Mouse (Mus musculus) liver, adult 2 months (tissue): Measurements from ENCODE around the gene Fas. TPM values are rescaled to one million over a fixed set of nuclear protein-coding genes. Genes with fewer than 3 reads are reported as not detected.

Experiments
- DNase-seq: peaks from one replicate; pipeline ENCODE4 v3.0.0-alpha.2; 2011; ENCODE audit warnings: low read depth, low spot score; ENCODE audit errors: extremely low read depth
- H3K27ac ChIP-seq: fragments of 200-500 bp; replicated peaks from 2 replicates; pipeline ENCODE4 v1.5.1; 2012; ENCODE audit warnings: low read depth, mild to moderate bottlenecking, control low read depth, inconsistent platforms, low read length; ENCODE audit not compliant: insufficient read depth
- H3K27me3 ChIP-seq: fragments of 200-500 bp; 2 replicates; pipeline ENCODE4 v1.6.1; 2012; ENCODE audit warnings: mild to moderate bottlenecking, moderate library complexity, low read length, inconsistent platforms; ENCODE audit not compliant: control insufficient read depth, insufficient read depth
- H3K36me3 ChIP-seq: fragments of 200-500 bp; 2 replicates; pipeline ENCODE4 v1.6.1; 2012; ENCODE audit warnings: low read length, inconsistent platforms; ENCODE audit not compliant: control insufficient read depth, insufficient read depth
- H3K4me1 ChIP-seq: fragments of 200-500 bp; 2 replicates; pipeline ENCODE4 v1.6.1; 2011; ENCODE audit warnings: low read length; ENCODE audit not compliant: control insufficient read depth, insufficient read depth
- H3K4me3 ChIP-seq: fragments of 200-500 bp; 2 replicates; pipeline ENCODE4 v1.5.1; 2011; ENCODE audit warnings: low read depth, mild to moderate bottlenecking, control low read depth, low read length, moderate library complexity; ENCODE audit not compliant: insufficient read depth
- H3K79me2 ChIP-seq: fragments of 200-500 bp; 2 replicates; pipeline ENCODE4 v1.6.1; 2012; ENCODE audit warnings: inconsistent platforms, mild to moderate bottlenecking, low read length, moderate library complexity; ENCODE audit not compliant: control insufficient read depth, insufficient read depth
- H3K9ac ChIP-seq: fragments of 200-500 bp; 2 replicates; pipeline ENCODE4 v1.6.1; 2012; ENCODE audit warnings: low read depth, mild to moderate bottlenecking, control low read depth, inconsistent platforms, low read length
- CTCF ChIP-seq: fragments of 200-500 bp; IDR thresholded peaks from 2 replicates; pipeline ENCODE4 v1.5.1; 2011; ENCODE audit warnings: low read depth, low read length, control low read depth
- POLR2A ChIP-seq: fragments of 200-500 bp; IDR thresholded peaks from 2 replicates; pipeline ENCODE4 v1.6.1; 2011; ENCODE audit warnings: low read length, control low read depth; ENCODE audit not compliant: insufficient read depth; ENCODE audit errors: extremely low read depth
- WGBS: fragments of 180-500 bp; shearing (Covaris S2); methylation state at CpG from one replicate; pipeline ENCODE4 v1.1.7; 2018; 5-methylcytosine and 5-hydroxymethylcytosine counted together
- polyA plus RNA-seq: library from polyadenylated mRNA; depleted of rRNA; stranded (reverse); fragments of >200 nt; gene quantifications from 2 replicates; pipeline ENCODE4 v1.2.3, GENCODE M21; 2012
- total RNA-seq: library from RNA; depleted of rRNA; stranded (reverse); fragments of >200 nt; gene quantifications from 2 replicates; pipeline ENCODE4 v1.2.3, GENCODE M21; 2014

The Fas gene
- total and polyA plus RNA-seq, 2 experiments = 3.4 to 25.5 TPM

GRCm38 (mm10) chr19:34250621-34251020 lies 39.8 kb upstream of the Fas start:
- DNase-seq = no peak
- Histone ChIP-seq H3K27me3 (no peaks in the 10 kb centered on the region; the same call in 1 of the 2 replicates), H3K9ac (no peak overlapping the region), H3K4me3 (no peak overlapping the region), H3K4me1 (no peaks in the 10 kb centered on the region), H3K79me2 (no peaks in the 10 kb centered on the region), H3K27ac (no peak overlapping the region), H3K36me3 (no peaks in the 10 kb centered on the region)
- TF ChIP-seq CTCF = no peak
- WGBS = 84% methylated on average over 4 of the region's 4 CpGs

- no peaks in the 10 kb centered on the region for H3K79me2 ChIP-seq
- WGBS = 77% methylated on average over 2 of the region's 2 CpGs
- H3K36me3 ChIP-seq = no peaks in the 10 kb centered on the region
- H3K4me3 ChIP-seq = no peak overlapping the region
- H3K9ac ChIP-seq = no peak overlapping the region
- TF ChIP-seq POLR2A (no peak), CTCF (no peak)
- no peak overlapping the region for H3K27ac ChIP-seq
- H3K4me1 ChIP-seq = no peaks in the 10 kb centered on the region
- no peaks in the 10 kb centered on the region; the same call in 1 of the 2 replicates for H3K27me3 ChIP-seq
- no peak for DNase-seq
These were observed 38.6 kb upstream of the Fas start for GRCm38 (mm10) chr19:34251900-34252299.

- no peaks in the 10 kb centered on the region for H3K79me2 ChIP-seq
- H3K4me1 ChIP-seq = no peaks in the 10 kb centered on the region
- 90% methylated on average over 9 of the region's 9 CpGs for WGBS
- TF ChIP-seq CTCF = no peak
- no peak for TF ChIP-seq POLR2A
- H3K4me3 ChIP-seq = no peak overlapping the region
- H3K27ac ChIP-seq = no peak overlapping the region
- no peak overlapping the region for H3K9ac ChIP-seq
- no peaks in the 10 kb centered on the region for H3K36me3 ChIP-seq
- no peaks in the 10 kb centered on the region; the same call in 1 of the 2 replicates for H3K27me3 ChIP-seq
- no peak for DNase-seq
These were observed 38.0 kb upstream of the Fas start for GRCm38 (mm10) chr19:34252450-34252849.

GRCm38 (mm10) chr19:34254101-34254879 lies 36.2 kb upstream of the Fas start:
- DNase-seq = no peak
- no peak overlapping the region for H3K9ac ChIP-seq
- H3K36me3 ChIP-seq = no peaks in the 10 kb centered on the region
- WGBS = 53% methylated on average over 14 of the region's 14 CpGs
- TF ChIP-seq CTCF (no peak), POLR2A (no peak)
- H3K27me3 ChIP-seq = no peaks in the 10 kb centered on the region; the same call in 1 of the 2 replicates
- no peak overlapping the region for H3K4me3 ChIP-seq
- no peak overlapping the region for H3K27ac ChIP-seq
- H3K79me2 ChIP-seq = no peaks in the 10 kb centered on the region
- H3K4me1 ChIP-seq = no peaks in the 10 kb centered on the region

DNA sequence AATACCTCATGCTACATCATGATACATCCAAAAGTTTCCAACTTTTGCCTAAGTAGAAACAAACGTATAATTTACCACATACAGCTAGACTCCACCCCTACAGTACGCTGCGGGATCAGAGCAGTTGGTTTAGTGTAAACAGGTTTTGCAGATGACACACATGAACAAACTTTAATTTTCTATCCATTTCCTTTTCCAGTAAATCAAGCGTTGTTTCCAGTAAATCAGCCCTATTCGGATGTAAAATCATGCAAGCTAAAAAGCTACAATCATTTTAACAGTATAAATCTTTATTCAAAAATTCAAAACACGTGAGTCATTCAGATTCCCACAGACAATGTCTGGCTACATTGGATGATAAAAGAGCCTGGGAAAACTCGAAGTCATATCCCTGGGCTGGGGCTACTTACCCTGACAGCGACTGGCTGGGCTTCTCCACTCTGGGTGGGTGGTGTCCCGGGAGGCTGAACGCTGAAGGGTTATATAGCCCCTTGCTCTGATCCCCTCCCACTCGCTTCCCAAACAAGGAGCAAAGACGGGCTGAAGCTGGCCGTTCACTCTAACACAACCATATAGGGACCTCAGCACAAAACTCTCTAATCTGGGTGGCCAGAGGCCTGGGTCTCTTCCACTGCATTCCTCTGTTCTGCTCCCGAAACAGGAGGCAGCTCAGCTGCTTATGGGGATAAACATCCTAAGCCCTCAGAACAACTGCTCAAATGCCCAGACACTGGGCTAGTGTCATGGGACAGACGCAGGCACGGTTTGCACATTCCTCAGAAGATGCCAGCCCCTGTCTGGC lies 35.4 kb upstream of the Fas start, which contains the start of gene Acta2:
Acta2 (minus strand) TSS at position 711 of the 802 bp plus-strand sequence.
- DNase-seq = no peak
- Histone ChIP-seq H3K27me3 (no peaks in the 10 kb centered on the region; the same call in 1 of the 2 replicates), H3K9ac (no peak within 1 kb of the TSS), H3K4me3 (no peak within 1 kb of the TSS), H3K79me2 (no peaks in the 10 kb centered on the region), H3K27ac (no peak within 1 kb of the TSS), H3K36me3 (no peaks in the 10 kb centered on the region), H3K4me1 (no peaks in the 10 kb centered on the region)
- 77% methylated on average over 16 of the region's 16 CpGs for WGBS
- TF ChIP-seq CTCF (no peak), POLR2A (no peak)
